Mouse (Mus musculus) small intestine, adult 2 months (tissue): ENCODE data around the gene Mpi. TPM values are rescaled to one million over a fixed set of nuclear protein-coding genes. Genes with fewer than 3 reads are reported as not detected.

Experiments
- H3K27ac ChIP-seq: fragments of 200-500 bp; 2 replicates; pipeline ENCODE4 v1.5.1; 2012; ENCODE audit warnings: low read depth, low read length, control low read depth, inconsistent platforms; ENCODE audit not compliant: insufficient read depth
- H3K27me3 ChIP-seq: fragments of 200-500 bp; 2 replicates; pipeline ENCODE4 v1.6.1; 2012; ENCODE audit warnings: mild to moderate bottlenecking, moderate library complexity, low read length, inconsistent platforms; ENCODE audit not compliant: control insufficient read depth, insufficient read depth
- H3K36me3 ChIP-seq: fragments of 200-500 bp; 2 replicates; pipeline ENCODE4 v1.6.1; 2012; ENCODE audit warnings: mild to moderate bottlenecking, low read length, control low read depth, inconsistent platforms; ENCODE audit not compliant: control insufficient read depth, insufficient read depth
- H3K4me1 ChIP-seq: fragments of 200-500 bp; 2 replicates; pipeline ENCODE4 v1.6.1; 2012; ENCODE audit warnings: low read length, inconsistent platforms, mixed read lengths; ENCODE audit not compliant: control insufficient read depth, insufficient read depth, insufficient read length
- H3K4me3 ChIP-seq: fragments of 200-500 bp; 2 replicates; pipeline ENCODE4 v1.5.1; 2012; ENCODE audit warnings: low read depth, mild to moderate bottlenecking, control low read depth, inconsistent platforms, low read length, moderate library complexity
- CTCF ChIP-seq: fragments of 200-500 bp; IDR thresholded peaks from 2 replicates; pipeline ENCODE4 v1.5.1; 2012; ENCODE audit warnings: low read depth, mild to moderate bottlenecking, control low read depth, inconsistent platforms, low read length, moderate library complexity, mixed read lengths; ENCODE audit not compliant: insufficient replicate concordance, insufficient read length; ENCODE audit errors: extremely low read depth
- POLR2A ChIP-seq: fragments of 200-500 bp; IDR thresholded peaks from 2 replicates; pipeline ENCODE4 v1.6.1; 2012; ENCODE audit warnings: low read depth, mild to moderate bottlenecking, control low read depth, inconsistent platforms, low read length, moderate library complexity
- WGBS: fragments of 180-500 bp; shearing (Covaris S2); methylation state at CpG from one replicate; pipeline ENCODE4 v1.1.7; 2018; 5-methylcytosine and 5-hydroxymethylcytosine counted together
- polyA plus RNA-seq: library from polyadenylated mRNA; depleted of rRNA; stranded (reverse); fragments of >200 nt; gene quantifications from 2 replicates; pipeline ENCODE4 v1.2.3, GENCODE M21; 2012; rRNA removed

Gene Mpi
- polyA plus RNA-seq = 51.8 and 117 TPM in 2 replicates

GRCm38 (mm10) chr9:57552139-57552887, at the start of gene Mpi:
Mpi (minus strand) TSS chr9:57552763.
- H3K27me3 ChIP-seq = no peaks in the 10 kb centered on the region
- TF ChIP-seq CTCF = no peak
- TF ChIP-seq POLR2A = peak; percentile 73; the same call in 1 of the 2 replicates
- H3K4me3 ChIP-seq = peak within 1 kb of the TSS; percentile 94
- H3K36me3 ChIP-seq = peaks cover 22% of the 10 kb centered on the region
- 7% methylated on average over 28 of the region's 28 CpGs for WGBS
- peaks cover 33% of the 10 kb centered on the region for H3K4me1 ChIP-seq
- peak within 1 kb of the TSS; percentile 90 for H3K27ac ChIP-seq

- no peak overlapping the region for H3K27ac ChIP-seq
- peaks cover 5% of the 10 kb centered on the region for H3K27me3 ChIP-seq
- H3K4me1 ChIP-seq = peaks cover 11% of the 10 kb centered on the region
- TF ChIP-seq CTCF = no peak
- no peak for TF ChIP-seq POLR2A
- 68% methylated on average over 8 of the region's 8 CpGs for WGBS
- no peaks in the 10 kb centered on the region for H3K36me3 ChIP-seq
- no peak overlapping the region for H3K4me3 ChIP-seq
These were observed 49.5 kb upstream of the Mpi start for GRCm38 (mm10) chr9:57602098-57602497.

- TF ChIP-seq POLR2A = no peak
- no peak for TF ChIP-seq CTCF
- Histone ChIP-seq H3K27me3 (peaks cover 5% of the 10 kb centered on the region), H3K27ac (no peak overlapping the region), H3K36me3 (0 out of 2 replicates have a peak, but pooled peaks cover under 1% of the 10 kb centered on the region), H3K4me3 (no peak overlapping the region), H3K4me1 (peaks cover 11% of the 10 kb centered on the region)
- WGBS = 14% methylated on average over 2 of the region's 2 CpGs
These were observed 48.8 kb upstream of the Mpi start for GRCm38 (mm10) chr9:57601353-57601706.

- Histone ChIP-seq H3K4me1 (peaks cover 9% of the 10 kb centered on the region), H3K27ac (no peak overlapping the region), H3K36me3 (peaks cover 3% of the 10 kb centered on the region; the same call in 1 of the 2 replicates), H3K27me3 (peaks cover under 1% of the 10 kb centered on the region; the same call in 1 of the 2 replicates), H3K4me3 (no peak overlapping the region)
- 23% methylated on average over 3 of the region's 3 CpGs for WGBS
- TF ChIP-seq CTCF = no peak
- TF ChIP-seq POLR2A = no peak
These were observed 48.2 kb upstream of the Mpi start for GRCm38 (mm10) chr9:57600620-57601352.

- Histone ChIP-seq H3K27ac (no peak overlapping the region), H3K36me3 (peaks cover 18% of the 10 kb centered on the region), H3K27me3 (no peaks in the 10 kb centered on the region), H3K4me1 (peaks cover 14% of the 10 kb centered on the region), H3K4me3 (no peak overlapping the region)
- 74% methylated on average over 8 of the region's 8 CpGs for WGBS
- TF ChIP-seq POLR2A (no peak), CTCF (no peak)
These were observed 46.4 kb upstream of the Mpi start for GRCm38 (mm10) chr9:57598851-57599563.

GRCm38 (mm10) chr9:57597929-57598382, 45.4 kb upstream of the Mpi start:
- 56% methylated on average over 4 of the region's 4 CpGs for WGBS
- Histone ChIP-seq H3K36me3 (peaks cover 24% of the 10 kb centered on the region), H3K27ac (no peak overlapping the region), H3K4me1 (peaks cover 20% of the 10 kb centered on the region), H3K4me3 (no peak overlapping the region), H3K27me3 (no peaks in the 10 kb centered on the region)
- TF ChIP-seq POLR2A = no peak
- no peak for TF ChIP-seq CTCF
